Mouse (Mus musculus) ES-E14 (cell line): Measurements from ENCODE around the gene Gm11037. TPM values are rescaled to one million over a fixed set of nuclear protein-coding genes. Genes with fewer than 3 reads are reported as not detected.
"Not testable (repeated sequence)": the region's sequence is repeated elsewhere in the genome, so short reads cannot be mapped to it uniquely, and the experiment has no call there.

Experiments used
- DNase-seq: peaks from one replicate; pipeline ENCODE4 v3.0.0-alpha.2; 2013; ENCODE audit warnings: low read depth, low spot score
- H3K27ac ChIP-seq: 2 replicates; pipeline ENCODE4 v1.5.1; 2012; ENCODE audit warnings: low read depth, mild to moderate bottlenecking, low read length, moderate library complexity, mixed read lengths; ENCODE audit not compliant: poor library complexity, insufficient read depth, severe bottlenecking
- H3K36me3 ChIP-seq: 2 replicates; pipeline ENCODE4 v1.6.1; 2012; ENCODE audit warnings: mild to moderate bottlenecking, low read length, moderate library complexity, mixed read lengths; ENCODE audit not compliant: control insufficient read depth, poor library complexity, insufficient read depth, severe bottlenecking
- H3K4me1 ChIP-seq, 2 experiments: fragments of 150-350 bp in 1 of 2; sonication (generic) in 1 of 2; 2 replicates each; pipeline ENCODE4 v1.6.1; 2012; ENCODE audit warnings: low read length in 2 of 2, mild to moderate bottlenecking in 1 of 2, mixed read lengths in 1 of 2; ENCODE audit not compliant: control insufficient read depth in 2 of 2, insufficient read depth in 2 of 2, poor library complexity in 1 of 2
- H3K4me3 ChIP-seq, 2 experiments: fragments of 150-350 bp in 1 of 2; sonication (generic) in 1 of 2; 2 replicates each; pipeline ENCODE4 v1.5.1; 2012; ENCODE audit warnings: low read length in 2 of 2, low read depth in 1 of 2, mild to moderate bottlenecking in 1 of 2, mixed read lengths in 1 of 2; ENCODE audit not compliant: insufficient read depth in 1 of 2, poor library complexity in 1 of 2, severe bottlenecking in 1 of 2
- H3K9ac ChIP-seq: 2 replicates; pipeline ENCODE4 v1.6.1; 2012; ENCODE audit warnings: low read depth, mild to moderate bottlenecking, low read length, mixed read lengths; ENCODE audit not compliant: poor library complexity, insufficient read depth, severe bottlenecking
- H3K9me3 ChIP-seq: fragments of 150-350 bp; sonication (generic); 2 replicates; pipeline ENCODE4 v1.6.1; 2012; ENCODE audit warnings: low read depth, mild to moderate bottlenecking, low read length; ENCODE audit not compliant: control insufficient read depth, insufficient read depth
- CHD2 ChIP-seq: IDR thresholded peaks from 2 replicates; pipeline ENCODE4 v1.6.1; 2014; ENCODE audit warnings: mild to moderate bottlenecking, low read depth, low read length, inconsistent platforms
- HCFC1 ChIP-seq: IDR thresholded peaks from 2 replicates; pipeline ENCODE4 v1.6.1; 2012; ENCODE audit warnings: low read length, inconsistent platforms, borderline replicate concordance; ENCODE audit not compliant: insufficient read depth
- MAFK ChIP-seq: IDR thresholded peaks from 2 replicates; pipeline ENCODE4 v1.6.1; 2014; ENCODE audit warnings: mild to moderate bottlenecking, low read depth, low read length, inconsistent platforms; ENCODE audit not compliant: insufficient read depth
- ZC3H11A ChIP-seq: IDR thresholded peaks from 2 replicates; pipeline ENCODE4 v1.6.1; 2012; ENCODE audit warnings: low read depth, mild to moderate bottlenecking, inconsistent platforms, low read length, borderline replicate concordance
- ZNF384 ChIP-seq: IDR thresholded peaks from 2 replicates; pipeline ENCODE4 v1.6.1; 2012; ENCODE audit warnings: low read depth, low read length, inconsistent platforms
- in situ Hi-C, 2 experiments: fragments of 600-800 bp; cut with MboI; formaldehyde crosslinking; loops; one replicate each; pipeline ENCODE4 v1.15.1; 2025; ENCODE audit warnings: low sequenced_read_pairs in 2 of 2, inconsistent platforms in 1 of 2; ENCODE audit not compliant: unreplicated experiment in 2 of 2
- total RNA-seq: library from RNA; depleted of rRNA; stranded (reverse); fragments of 300-350 nt; gene quantifications from 2 replicates; pipeline ENCODE4 v1.2.3, GENCODE M21; 2012

Gene Gm11037
- total RNA-seq, 1 experiment: not detected

DNA sequence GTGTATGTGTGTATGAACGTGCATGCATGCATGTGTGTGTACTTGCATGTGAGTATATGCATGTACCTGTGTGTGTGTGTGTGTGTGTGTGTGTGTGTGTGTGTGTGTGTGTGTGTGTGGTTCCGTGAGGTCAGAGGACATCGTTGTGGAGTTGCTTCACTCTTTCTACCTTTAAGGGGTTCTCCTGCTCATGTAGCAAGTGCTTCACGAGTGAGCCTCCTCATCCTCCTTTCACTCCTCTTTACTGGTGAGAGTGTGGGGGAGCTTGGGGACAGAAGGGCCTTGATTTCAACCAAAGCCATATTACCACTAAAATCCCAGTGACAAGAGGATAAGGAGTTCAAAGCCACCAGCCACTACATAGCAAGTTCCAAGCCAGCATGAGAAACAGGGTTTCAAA, 36.2 kb upstream of the Gm11037 start:
- TF ChIP-seq MAFK: no peak
- no peak for TF ChIP-seq CHD2
- TF ChIP-seq HCFC1: no peak
- TF ChIP-seq ZC3H11A: no peak
- TF ChIP-seq ZNF384: no peak
- in situ Hi-C loops: no loop called here
- H3K27ac ChIP-seq: peak overlapping the region; percentile 95
- peak; percentile 12 for DNase-seq
- peaks cover 8 to 10% of the 10 kb centered on the region in 2 experiments for H3K4me1 ChIP-seq
- H3K36me3 ChIP-seq: no peaks in the 10 kb centered on the region
- H3K9ac ChIP-seq: peak overlapping the region; percentile 27; the same call in 1 of the 2 replicates
- H3K9me3 ChIP-seq: no peaks in the 10 kb centered on the region
- peak overlapping the region; percentile 24 to 61; a peak in 3 of 4 replicates for H3K4me3 ChIP-seq

DNA sequence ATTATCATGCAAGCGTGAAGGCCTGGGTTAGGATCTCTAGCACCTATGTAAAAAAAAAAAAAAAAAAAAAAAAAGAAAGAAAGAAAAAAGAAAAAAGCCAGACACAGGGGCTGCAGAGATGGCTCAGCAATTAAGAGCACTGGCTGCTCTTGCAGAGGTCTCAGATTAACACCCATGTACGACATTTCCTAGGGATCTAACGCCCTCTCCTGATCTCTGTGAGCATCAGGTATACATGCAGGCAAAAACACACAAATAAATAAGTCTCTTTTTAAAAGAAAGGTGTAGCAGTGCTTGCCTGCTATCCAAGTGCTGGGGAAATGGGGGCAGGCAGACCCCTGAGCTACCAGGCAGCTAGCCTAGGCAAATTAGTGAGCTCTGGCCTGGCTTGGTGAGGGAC, 31.8 kb upstream of the Gm11037 start:
- no peak for DNase-seq
- TF ChIP-seq HCFC1 (no peak), MAFK (no peak), CHD2 (no peak), ZC3H11A (no peak), ZNF384 (no peak)
- in situ Hi-C loops: no loop called here

DNA sequence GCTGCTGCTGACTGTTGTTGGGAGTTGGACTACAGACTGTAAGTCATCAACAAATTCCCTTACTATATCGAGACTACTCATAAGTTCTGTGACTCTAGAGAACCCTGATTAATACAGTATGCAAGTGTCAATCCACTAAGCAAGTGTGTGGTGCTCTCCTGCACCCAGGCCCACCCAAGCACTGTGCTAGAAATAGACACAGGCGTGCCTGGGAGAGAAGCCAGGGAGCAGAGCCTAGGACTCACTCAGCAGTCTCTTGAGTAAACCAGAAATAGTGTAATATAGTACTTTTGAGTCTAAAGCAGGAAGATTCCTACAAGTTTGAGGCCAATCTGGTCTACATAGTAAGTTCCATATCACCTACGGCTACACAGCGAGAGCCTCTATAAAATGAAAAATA, 29.3 kb upstream of the Gm11037 start:
- Histone ChIP-seq H3K36me3 (no peaks in the 10 kb centered on the region), H3K4me1 (0 out of 4 replicates have a peak, but pooled peaks cover 0 to 2% of the 10 kb centered on the region in 2 experiments), H3K9ac (no peak overlapping the region), H3K4me3 (no peak overlapping the region), H3K27ac (no peak overlapping the region), H3K9me3 (no peaks in the 10 kb centered on the region)
- TF ChIP-seq ZNF384 (no peak), CHD2 (no peak), HCFC1 (no peak), MAFK (no peak), ZC3H11A (no peak)
- in situ Hi-C loops: no loop called here
- no peak for DNase-seq

More for the DNA sequence above, 31.8 kb upstream of the Gm11037 start:
- no peaks in the 10 kb centered on the region for H3K9me3 ChIP-seq
- no peak overlapping the region for H3K9ac ChIP-seq
- peaks cover 8 to 10% of the 10 kb centered on the region in 2 experiments for H3K4me1 ChIP-seq
- H3K4me3 ChIP-seq: no peak overlapping the region
- no peaks in the 10 kb centered on the region for H3K36me3 ChIP-seq
- no peak overlapping the region for H3K27ac ChIP-seq

DNA sequence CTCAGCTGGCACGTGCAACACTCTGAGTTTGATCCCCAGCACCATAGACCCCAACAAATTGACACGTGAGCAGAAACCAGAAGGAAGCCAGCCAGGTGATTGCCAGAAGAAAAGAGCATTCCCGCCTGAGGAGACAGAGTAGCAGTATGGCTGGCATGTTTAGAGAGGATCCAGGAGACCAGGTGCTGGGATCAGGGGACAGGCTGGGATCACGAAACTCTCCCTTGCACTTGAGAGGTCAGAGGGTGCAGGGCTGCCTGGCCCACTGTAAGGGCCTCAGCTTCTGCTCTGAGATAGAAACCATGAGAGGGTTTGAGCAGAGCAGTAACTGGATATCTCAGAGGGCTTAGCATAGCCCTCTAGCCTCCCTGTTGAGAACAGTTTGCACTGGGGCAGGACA, 28.2 kb upstream of the Gm11037 start:
- H3K4me1 ChIP-seq, DNase-seq, in situ Hi-C loops, H3K27ac ChIP-seq, H3K4me3 ChIP-seq, H3K9me3 ChIP-seq, H3K9ac ChIP-seq, H3K36me3 ChIP-seq: not testable (repeated sequence)

DNA sequence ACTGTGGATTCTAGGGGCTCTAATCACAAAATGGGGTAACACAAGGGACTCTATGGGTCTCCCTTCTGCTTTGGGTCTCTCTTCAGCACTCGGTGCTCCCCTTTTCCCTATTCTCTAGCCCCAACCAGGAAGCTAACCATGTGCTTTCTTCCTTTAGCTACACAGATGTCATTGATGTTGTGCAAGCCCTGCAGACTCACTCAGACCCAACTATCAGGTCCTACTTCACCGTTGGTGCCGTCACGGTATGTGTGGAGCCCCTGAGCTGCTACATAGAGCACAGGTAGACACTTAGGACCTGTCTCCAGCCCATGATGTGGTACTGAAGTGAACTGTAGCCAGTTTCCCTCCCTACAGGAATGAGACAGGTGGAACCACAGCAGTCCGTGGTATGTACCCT, 27.3 kb upstream of the Gm11037 start:
- no peak overlapping the region for H3K27ac ChIP-seq
- 0 out of 4 replicates have a peak, but pooled peaks cover 2 to 3% of the 10 kb centered on the region in 2 experiments for H3K4me1 ChIP-seq
- H3K4me3 ChIP-seq: no peak overlapping the region
- no peak overlapping the region for H3K9ac ChIP-seq
- no peaks in the 10 kb centered on the region for H3K36me3 ChIP-seq
- no peaks in the 10 kb centered on the region for H3K9me3 ChIP-seq
- in situ Hi-C loops: no loop called here
- TF ChIP-seq HCFC1 (no peak), ZC3H11A (no peak), CHD2 (no peak), ZNF384 (no peak), MAFK (no peak)
- DNase-seq: no peak
